Mouse (Mus musculus) C2C12 (cell line): ENCODE results near the gene Gm9821. TPM values are rescaled to one million over a fixed set of nuclear protein-coding genes. Genes with fewer than 3 reads are reported as not detected.
A peak's percentile ranks its signal among the peaks of the same experiment; 100 is the strongest.

Experiments used
- H3K27me3 ChIP-seq: one replicate; pipeline ENCODE4 v1.6.1; 2011; ENCODE audit not compliant: control insufficient read depth, insufficient read depth, insufficient read length
- H3K36me3 ChIP-seq: one replicate; pipeline ENCODE4 v1.6.1; 2011; ENCODE audit not compliant: control insufficient read depth, insufficient read depth
- H3K4me3 ChIP-seq: one replicate; pipeline ENCODE4 v1.5.1; 2011; ENCODE audit warnings: mild to moderate bottlenecking, control low read depth; ENCODE audit not compliant: poor library complexity, insufficient read depth, severe bottlenecking
- H3K79me2 ChIP-seq: one replicate; pipeline ENCODE4 v1.6.1; 2011; ENCODE audit not compliant: control insufficient read depth, insufficient read depth
- H3K79me3 ChIP-seq: one replicate; pipeline ENCODE4 v1.6.1; 2011; ENCODE audit warnings: low read depth, control low read depth
- H3ac ChIP-seq: one replicate; pipeline ENCODE3; 2011; ENCODE audit warnings: low read depth; ENCODE audit not compliant: control insufficient read depth, insufficient read length
- CEBPB ChIP-seq: IDR thresholded peaks from one replicate; pipeline ENCODE4 v1.6.1; 2011; ENCODE audit warnings: low read depth, mild to moderate bottlenecking, control low read depth, moderate library complexity
- CTCF ChIP-seq: IDR thresholded peaks from one replicate; pipeline ENCODE4 v1.5.1; 2011; ENCODE audit not compliant: control insufficient read depth, insufficient read depth, insufficient read length
- FOSL1 ChIP-seq: IDR thresholded peaks from one replicate; pipeline ENCODE4 v1.8.0; 2011; ENCODE audit warnings: mild to moderate bottlenecking, low read length; ENCODE audit not compliant: poor library complexity, insufficient read depth, severe bottlenecking
- MAX ChIP-seq: IDR thresholded peaks from one replicate; pipeline ENCODE4 v1.6.1; 2011; ENCODE audit warnings: mild to moderate bottlenecking, control low read depth
- MYOD1 ChIP-seq: IDR thresholded peaks from one replicate; pipeline ENCODE4 v1.6.1; 2011; ENCODE audit warnings: low read depth; ENCODE audit not compliant: control insufficient read depth, insufficient read length
- MYOG ChIP-seq: IDR thresholded peaks from one replicate; pipeline ENCODE4 v1.6.1; 2011; ENCODE audit not compliant: control insufficient read depth, insufficient read length; ENCODE audit errors: extremely low read depth
- USF1 ChIP-seq: IDR thresholded peaks from one replicate; pipeline ENCODE4 v1.6.1; 2011; ENCODE audit warnings: low read depth, mild to moderate bottlenecking, control low read depth, moderate library complexity
- polyA plus RNA-seq: library from polyadenylated mRNA; unstranded; fragments of >200 nt; fragmentation: generic; extraction: Trizol; gene quantifications from one replicate; pipeline ENCODE4 v1.2.1, GENCODE M21; 2012; ENCODE audit warnings: missing spikeins

The Gm9821 gene
- polyA plus RNA-seq, 1 experiment = 0.43 TPM

DNA sequence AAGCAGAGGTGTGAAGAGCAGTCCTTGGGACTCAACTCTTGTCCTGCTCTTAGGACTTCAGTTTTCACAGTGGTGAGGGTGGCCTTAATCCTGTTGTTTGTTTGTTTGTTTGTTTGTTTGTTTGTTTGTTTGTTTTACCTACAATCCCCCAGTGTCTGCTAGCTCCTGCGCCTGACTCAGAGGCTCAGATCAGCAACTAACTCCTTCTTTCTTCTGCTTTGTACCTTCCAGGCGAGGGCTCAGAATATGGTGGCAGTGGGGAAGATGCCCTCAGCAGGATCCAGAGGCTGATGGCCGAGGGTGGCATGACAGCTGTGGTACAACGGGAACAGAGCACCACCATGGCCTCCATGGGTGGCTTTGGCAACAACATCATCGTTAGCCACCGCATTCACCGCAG, 28.4 kb upstream of the Gm9821 start:
- Histone ChIP-seq H3K79me2 (no peaks in the 10 kb centered on the region), H3K4me3 (no peak overlapping the region), H3K36me3 (peaks cover 27% of the 10 kb centered on the region), H3K27me3 (no peaks in the 10 kb centered on the region), H3K79me3 (no peaks in the 10 kb centered on the region), H3ac (no peak overlapping the region)
- TF ChIP-seq MAX = no peak
- no peak for TF ChIP-seq MYOG
- TF ChIP-seq CEBPB = no peak
- TF ChIP-seq CTCF = no peak
- TF ChIP-seq MYOD1 = no peak
- TF ChIP-seq USF1 = no peak
- TF ChIP-seq FOSL1 = no peak

DNA sequence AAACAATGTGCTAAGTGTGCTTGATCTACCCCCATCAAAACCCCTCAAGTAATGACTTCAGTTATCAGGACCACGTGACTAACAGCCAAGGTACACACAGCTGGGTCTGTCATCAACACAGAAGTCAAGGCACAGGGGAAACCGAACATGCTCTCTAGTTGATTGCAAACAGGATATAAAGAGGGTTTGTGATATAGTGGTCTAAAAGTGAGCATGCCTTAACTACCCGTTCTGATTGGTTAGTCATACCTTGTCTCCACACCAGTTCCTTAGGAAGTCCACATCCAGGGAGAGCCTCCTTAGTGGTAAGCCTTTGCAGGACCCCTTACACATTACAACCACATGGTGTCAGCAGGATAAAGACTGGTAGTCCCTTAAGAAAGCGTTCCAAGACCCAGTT, 25.4 kb upstream of the Gm9821 start:
- Histone ChIP-seq H3ac (no peak overlapping the region), H3K27me3 (peaks cover 16% of the 10 kb centered on the region)

GRCm38 (mm10) chr2:91921181-91921789, 24.2 kb upstream of the Gm9821 start:
- Histone ChIP-seq H3ac (no peak overlapping the region), H3K79me3 (no peaks in the 10 kb centered on the region), H3K27me3 (peaks cover 16% of the 10 kb centered on the region), H3K79me2 (no peaks in the 10 kb centered on the region), H3K36me3 (peaks cover 5% of the 10 kb centered on the region), H3K4me3 (peak overlapping the region; percentile 18)
- TF ChIP-seq CTCF = no peak
- TF ChIP-seq MYOG = no peak
- TF ChIP-seq MYOD1 = no peak
- no peak for TF ChIP-seq USF1
- no peak for TF ChIP-seq CEBPB
- TF ChIP-seq MAX = no peak
- no peak for TF ChIP-seq FOSL1

More for the DNA sequence above, 25.4 kb upstream of the Gm9821 start:
- no peak for TF ChIP-seq MYOG
- TF ChIP-seq USF1 = no peak
- no peak for TF ChIP-seq MAX
- no peak for TF ChIP-seq MYOD1
- TF ChIP-seq CEBPB = no peak
- TF ChIP-seq CTCF = no peak
- TF ChIP-seq FOSL1 = no peak
- no peaks in the 10 kb centered on the region for H3K79me3 ChIP-seq
- peaks cover 10% of the 10 kb centered on the region for H3K36me3 ChIP-seq
- no peak overlapping the region for H3K4me3 ChIP-seq
- no peaks in the 10 kb centered on the region for H3K79me2 ChIP-seq

DNA sequence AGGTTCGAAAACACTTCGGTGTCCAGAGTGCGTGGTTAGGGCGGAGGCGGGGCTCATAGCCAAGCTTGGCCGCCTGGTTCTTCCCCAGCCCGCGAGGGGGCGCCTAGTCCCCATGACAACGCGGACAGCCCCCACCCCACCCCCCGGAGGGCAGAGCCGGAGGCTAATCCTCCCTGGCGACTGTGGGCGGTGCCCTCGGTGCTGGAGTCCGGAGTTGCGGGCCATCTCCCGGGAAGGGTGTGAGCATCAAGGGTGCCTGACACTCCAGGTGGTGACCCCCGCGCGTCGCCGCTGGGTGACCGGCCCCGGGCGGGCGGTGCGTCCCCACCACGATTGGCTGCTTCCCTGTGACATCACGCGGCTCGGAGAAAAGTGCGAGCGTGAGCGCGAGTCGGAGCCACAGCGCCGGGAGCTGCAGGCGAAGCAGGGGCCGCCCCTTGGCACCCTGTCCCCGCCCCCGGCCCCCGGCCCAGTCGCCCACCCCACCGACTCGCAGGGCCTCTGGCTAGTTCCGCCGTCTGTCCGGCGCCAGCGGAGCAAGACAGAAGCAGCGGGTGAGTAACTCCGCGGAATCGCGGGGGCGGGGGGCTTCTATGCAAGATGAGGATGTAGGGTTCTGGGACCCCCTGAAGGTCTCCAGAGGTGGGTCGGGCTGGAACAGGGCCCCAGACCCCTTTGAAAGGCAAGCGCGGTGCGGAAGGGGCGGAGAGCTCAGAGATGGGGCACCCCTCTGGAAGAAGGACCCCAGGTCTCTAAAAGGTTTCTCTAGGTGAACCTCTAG, 23.5 kb upstream of the Gm9821 start:
- TF ChIP-seq FOSL1 (no peak), CTCF (peak; percentile 48)
- Histone ChIP-seq H3K79me3 (no peaks in the 10 kb centered on the region), H3K27me3 (peaks cover 16% of the 10 kb centered on the region), H3K4me3 (peak overlapping the region; percentile 18), H3K36me3 (peaks cover 5% of the 10 kb centered on the region), H3ac (peak overlapping the region; percentile 2), H3K79me2 (no peaks in the 10 kb centered on the region)

DNA sequence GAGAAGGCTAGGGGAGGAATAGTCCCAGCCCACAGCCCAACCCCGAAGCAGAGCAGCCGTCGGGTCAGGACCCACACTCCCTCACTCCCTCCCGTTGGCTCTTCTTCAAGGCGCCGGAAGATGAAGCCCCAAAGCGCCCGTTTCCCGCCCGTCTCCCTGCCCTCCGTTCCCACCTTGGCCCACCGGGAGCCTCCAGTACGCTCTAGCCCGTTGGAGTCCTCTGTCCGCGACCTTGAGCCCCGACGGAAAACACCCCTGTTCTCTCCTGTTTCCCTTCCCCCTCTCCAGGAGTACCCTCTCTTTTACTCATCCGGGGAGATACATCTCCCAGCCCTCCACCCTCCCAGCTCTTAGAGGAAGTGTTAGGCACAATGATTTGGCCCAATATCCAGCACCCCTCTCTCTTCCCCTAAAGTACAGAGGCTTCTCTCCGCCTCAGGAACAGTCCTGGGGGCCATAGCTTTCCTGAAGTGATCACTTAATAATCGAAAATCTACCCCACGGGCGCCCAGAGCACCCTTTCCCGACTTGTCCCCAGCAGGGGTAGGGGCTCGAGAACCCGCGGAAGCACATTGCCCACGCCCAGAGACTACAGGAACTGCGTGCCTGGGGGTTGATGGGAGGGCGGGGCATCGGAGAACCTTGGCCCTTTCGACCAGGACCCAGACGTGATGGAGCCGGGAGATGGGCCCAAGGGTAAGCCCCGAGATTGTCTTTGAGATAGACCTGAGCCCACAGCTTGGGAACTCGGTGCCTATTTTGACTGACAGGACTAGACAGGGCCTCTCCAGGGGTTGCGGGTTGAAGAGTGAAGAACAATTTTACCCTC, 22.7 kb upstream of the Gm9821 start:
- Histone ChIP-seq H3K4me3 (no peak overlapping the region), H3ac (no peak overlapping the region), H3K36me3 (peaks cover 5% of the 10 kb centered on the region), H3K27me3 (peaks cover 16% of the 10 kb centered on the region), H3K79me2 (no peaks in the 10 kb centered on the region), H3K79me3 (no peaks in the 10 kb centered on the region)
- TF ChIP-seq MAX (no peak), MYOD1 (no peak), FOSL1 (no peak), CEBPB (no peak), MYOG (no peak), CTCF (no peak), USF1 (no peak)
